Mouse (Mus musculus) liver, embryonic 14.5 days (tissue): ENCODE measurements around the gene Lpp. TPM values are rescaled to one million over a fixed set of nuclear protein-coding genes. Genes with fewer than 3 reads are reported as not detected.

Experiments
- ATAC-seq: fragments of 200-750 bp; cut with Nextera tagmentation; 2 replicates; pipeline ENCODE4 v1.8.0; 2017; ENCODE audit warnings: moderate number of reproducible peaks, mild to moderate bottlenecking, moderate library complexity; ENCODE audit not compliant: insufficient read depth
- DNase-seq, 3 experiments: peaks; one replicate each; pipeline ENCODE4 v3.0.0-alpha.2; 2012 to 2013; ENCODE audit warnings: low read depth in 3 of 3, low spot score in 3 of 3
- H3K27ac ChIP-seq: fragments of 300-500 bp; sonication (generic); 2 replicates; pipeline ENCODE4 v1.5.1; 2014; ENCODE audit warnings: moderate library complexity, mild to moderate bottlenecking, control low read depth, inconsistent platforms
- H3K27me3 ChIP-seq: fragments of 300-500 bp; sonication (generic); 2 replicates; pipeline ENCODE4 v1.6.1; 2014; ENCODE audit warnings: mild to moderate bottlenecking, low read length, moderate library complexity; ENCODE audit not compliant: control insufficient read depth, insufficient read depth
- H3K36me3 ChIP-seq: fragments of 300-500 bp; sonication (generic); replicated peaks from 2 replicates; pipeline ENCODE4 v1.6.1; 2014; ENCODE audit warnings: low read depth; ENCODE audit not compliant: control insufficient read depth, insufficient read depth
- H3K4me1 ChIP-seq, 2 experiments: fragments of 200-500 bp in 1 of 2; fragments of 300-500 bp in 1 of 2; sonication (generic) in 1 of 2; replicated peaks; 2 replicates each; pipeline ENCODE4 v1.6.1; 2012 to 2014; ENCODE audit warnings: antibody characterized with exemption in 1 of 2, inconsistent platforms in 1 of 2, low read length in 1 of 2; ENCODE audit not compliant: control insufficient read depth in 2 of 2, insufficient read depth in 2 of 2
- H3K4me2 ChIP-seq: fragments of 300-500 bp; sonication (generic); 2 replicates; pipeline ENCODE4 v1.6.1; 2014; ENCODE audit warnings: low read depth, mild to moderate bottlenecking, control low read depth, moderate library complexity
- H3K4me3 ChIP-seq, 2 experiments: fragments of 200-500 bp in 1 of 2; fragments of 300-500 bp in 1 of 2; sonication (generic) in 1 of 2; 2 replicates each; pipeline ENCODE4 v1.5.1; 2012 to 2014; ENCODE audit warnings: low read depth in 2 of 2, low read length in 2 of 2, mild to moderate bottlenecking in 2 of 2, control low read depth in 1 of 2, inconsistent platforms in 1 of 2, moderate library complexity in 1 of 2; ENCODE audit not compliant: insufficient read depth in 1 of 2
- H3K9ac ChIP-seq: fragments of 300-500 bp; sonication (generic); replicated peaks from 2 replicates; pipeline ENCODE4 v1.6.1; 2014; ENCODE audit warnings: mild to moderate bottlenecking, control low read depth, moderate library complexity
- H3K9me3 ChIP-seq: fragments of 300-500 bp; sonication (generic); 2 replicates; pipeline ENCODE4 v1.6.1; 2016; ENCODE audit warnings: low read length, mixed read lengths; ENCODE audit not compliant: control insufficient read depth
- CTCF ChIP-seq: IDR thresholded peaks from 2 replicates; pipeline ENCODE4 v1.5.1; 2016; ENCODE audit warnings: antibody characterized with exemption, low read depth, control low read depth
- EP300 ChIP-seq: IDR thresholded peaks from 2 replicates; pipeline ENCODE4 v1.6.1; 2016; ENCODE audit warnings: antibody characterized with exemption, low read depth
- WGBS: fragments of 180-500 bp; shearing (Covaris S2); extraction: QIAGEN DNeasy Blood & Tissue Kit; methylation state at CpG from one replicate; pipeline ENCODE4 v1.1.7; 2014; ENCODE audit not compliant: insufficient replicate concordance; 5-methylcytosine and 5-hydroxymethylcytosine counted together
- polyA plus RNA-seq, 2 experiments: library from polyadenylated mRNA; depleted of rRNA in 1 of 2; stranded (reverse) in 1 of 2; unstranded in 1 of 2; fragments of >200 nt; fragmentation: Nextera tagmentation in 1 of 2; extraction: Ambion mirVana in 1 of 2; gene quantifications; 2 replicates each; pipeline versions ENCODE4 v1.2.1 to v1.2.3; 2012 to 2014

Gene Lpp
- polyA plus RNA-seq, 2 experiments = 1.4 to 4.3 TPM

DNA sequence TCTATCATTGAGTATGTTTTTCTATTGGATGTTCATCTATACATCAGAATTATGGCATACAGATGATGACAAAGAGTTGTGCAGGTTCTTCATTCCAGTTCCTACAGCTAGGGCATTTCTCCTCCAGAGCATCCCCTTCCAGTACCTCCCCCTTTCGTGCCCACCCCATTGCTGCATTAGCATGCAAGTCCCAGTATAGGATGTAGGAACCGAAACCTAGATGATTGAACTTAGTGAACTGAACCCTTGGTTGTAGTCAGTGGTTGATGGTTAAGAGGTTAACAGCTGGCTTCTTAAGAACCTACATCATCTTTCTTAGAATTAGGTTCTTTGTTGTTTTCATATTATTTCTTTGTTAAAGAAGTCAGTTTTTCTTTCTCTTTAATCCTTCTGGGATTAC is 265.7 kb downstream of the Lpp start:
- H3K4me3 ChIP-seq = no peak overlapping the region
- H3K9me3 ChIP-seq = no peaks in the 10 kb centered on the region
- H3K36me3 ChIP-seq = no peaks in the 10 kb centered on the region
- ATAC-seq = no peak
- no peak for DNase-seq
- H3K4me1 ChIP-seq = no peaks in the 10 kb centered on the region
- WGBS = 52% methylated on average over 2 of the region's 2 CpGs
- no peak overlapping the region for H3K9ac ChIP-seq
- TF ChIP-seq EP300 (no peak), CTCF (no peak)
- H3K4me2 ChIP-seq = no peak overlapping the region
- H3K27ac ChIP-seq = no peak overlapping the region
- no peaks in the 10 kb centered on the region for H3K27me3 ChIP-seq

- Histone ChIP-seq H3K27ac (no peak overlapping the region), H3K9ac (no peak overlapping the region), H3K36me3 (no peaks in the 10 kb centered on the region), H3K4me3 (no peak overlapping the region), H3K4me1 (no peaks in the 10 kb centered on the region; a peak in 1 of 4 replicates), H3K27me3 (no peaks in the 10 kb centered on the region), H3K9me3 (no peaks in the 10 kb centered on the region), H3K4me2 (no peak overlapping the region)
- ATAC-seq (no peak), DNase-seq (no peak)
- TF ChIP-seq EP300 = no peak
- no peak for TF ChIP-seq CTCF
These were observed 270.8 kb downstream of the Lpp start for GRCm38 (mm10) chr16:24664131-24664530.

DNA sequence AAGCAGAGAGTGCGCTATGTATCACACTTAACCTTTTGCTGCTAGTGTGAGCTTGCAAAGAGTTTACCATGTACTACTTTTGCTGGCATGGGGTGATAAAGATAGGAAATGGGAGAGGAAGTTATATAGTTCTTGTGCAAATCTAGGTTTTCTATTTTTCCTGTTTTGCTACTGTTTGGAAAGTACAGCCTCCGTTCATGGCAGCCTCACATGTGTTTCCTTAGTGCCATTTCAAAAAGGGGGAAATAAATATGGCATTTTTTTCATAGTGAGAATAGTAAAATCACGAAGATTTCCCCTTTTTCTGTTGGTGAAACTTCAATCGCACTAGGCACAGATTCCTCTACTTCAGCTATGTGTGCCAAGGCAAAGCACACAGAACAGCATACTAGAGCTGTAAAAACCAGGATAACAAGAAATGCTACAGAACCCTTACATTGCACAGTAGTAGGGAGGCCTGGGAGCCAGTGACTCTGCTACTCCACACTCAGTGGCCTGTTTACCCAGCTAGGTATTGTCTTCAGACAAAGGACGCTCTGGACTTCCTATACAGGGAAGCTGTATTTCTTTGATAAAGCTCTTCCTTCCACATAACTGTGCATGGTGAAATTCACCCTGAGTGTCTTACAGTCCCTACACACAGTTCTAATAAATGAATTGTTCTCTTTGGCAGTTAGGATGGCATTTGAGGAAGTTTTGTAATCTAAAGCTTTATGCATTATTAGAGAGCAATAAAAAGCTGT is 276.6 kb downstream of the Lpp start:
- no peak overlapping the region for H3K27ac ChIP-seq
- TF ChIP-seq CTCF (no peak), EP300 (no peak)
- H3K4me3 ChIP-seq = no peak overlapping the region
- no peaks in the 10 kb centered on the region for H3K36me3 ChIP-seq
- H3K27me3 ChIP-seq = no peaks in the 10 kb centered on the region
- 35% methylated on average over 5 of the region's 5 CpGs for WGBS
- H3K4me1 ChIP-seq = no peaks in the 10 kb centered on the region; a peak in 1 of 4 replicates
- H3K9ac ChIP-seq = no peak overlapping the region
- no peak overlapping the region for H3K4me2 ChIP-seq
- ATAC-seq (no peak), DNase-seq (no peak)
- H3K9me3 ChIP-seq = no peaks in the 10 kb centered on the region

- no peak for ATAC-seq
- no peaks in the 10 kb centered on the region for H3K36me3 ChIP-seq
- no peak for TF ChIP-seq EP300
- TF ChIP-seq CTCF = no peak
These were observed 285.6 kb downstream of the Lpp start for GRCm38 (mm10) chr16:24678942-24679341.

GRCm38 (mm10) chr16:24695062-24695461 is 301.8 kb downstream of the Lpp start:
- no peak overlapping the region for H3K9ac ChIP-seq
- no peak overlapping the region for H3K4me3 ChIP-seq
- ATAC-seq (no peak), DNase-seq (no peak)
- no peak overlapping the region for H3K27ac ChIP-seq
- no peaks in the 10 kb centered on the region for H3K9me3 ChIP-seq
- TF ChIP-seq EP300 (no peak), CTCF (no peak)
- no peak overlapping the region for H3K4me2 ChIP-seq
- no peaks in the 10 kb centered on the region for H3K4me1 ChIP-seq
- H3K27me3 ChIP-seq = no peaks in the 10 kb centered on the region
- 62% methylated on average over 4 of the region's 4 CpGs for WGBS
- H3K36me3 ChIP-seq = no peaks in the 10 kb centered on the region

More at GRCm38 (mm10) chr16:24678942-24679341, 285.6 kb downstream of the Lpp start:
- H3K9me3 ChIP-seq = no peaks in the 10 kb centered on the region
- no peak for DNase-seq
- H3K4me3 ChIP-seq = no peak overlapping the region
- no peaks in the 10 kb centered on the region for H3K27me3 ChIP-seq
- no peak overlapping the region for H3K27ac ChIP-seq
- no peak overlapping the region for H3K9ac ChIP-seq
- H3K4me2 ChIP-seq = no peak overlapping the region
- no peaks in the 10 kb centered on the region for H3K4me1 ChIP-seq
